Mouse (Mus musculus): ENCODE data around the gene Gal3st2c. TPM values are rescaled to one million over a fixed set of nuclear protein-coding genes. Genes with fewer than 3 reads are reported as not detected.
A peak's percentile ranks its signal among the peaks of the same experiment; 100 is the strongest.

Gal3st2c gene
- polyA plus RNA-seq, 1 experiment from 2014 or later, result not detected

DNA sequence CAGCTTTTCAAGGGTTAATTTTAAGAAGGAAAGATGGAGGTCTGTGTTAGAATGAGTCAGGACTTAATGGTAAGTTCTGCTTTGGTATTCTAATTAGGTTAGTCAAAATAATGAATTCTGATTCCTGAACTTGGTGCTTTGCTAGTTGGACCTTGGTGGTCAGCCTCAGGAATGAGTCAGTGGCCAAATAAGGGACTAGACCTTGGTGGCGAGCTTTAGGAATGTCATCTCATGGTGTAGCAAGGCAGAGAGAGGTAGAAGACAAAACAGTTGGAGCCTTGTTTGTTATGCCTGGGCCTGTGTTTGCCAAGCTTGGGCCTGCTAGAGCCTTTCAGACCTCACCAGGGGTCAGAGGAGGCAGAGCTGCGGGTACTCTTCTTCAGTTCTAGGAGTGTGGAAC, 38.4 kb downstream of the Gal3st2c start:
- no peak overlapping the region for H3K4me2 ChIP-seq (replicated peaks; ENCODE audit: low read depth, low read length)
- 95% methylated on average over 2 of the region's 2 CpGs for WGBS
- no peaks in the 10 kb centered on the region for H3K36me3 ChIP-seq (ENCODE audit: control insufficient read depth, insufficient read depth, low read length)
- no peak overlapping the region for H3K27ac ChIP-seq (ENCODE audit: low read depth, low read length)
- no peak for ATAC-seq (ENCODE audit: low FRiP score)
- no peaks in the 10 kb centered on the region for H3K4me1 ChIP-seq (replicated peaks; ENCODE audit: control insufficient read depth, insufficient read depth, low read length)
- no peak overlapping the region for H3K4me3 ChIP-seq (ENCODE audit: low read depth, low read length)
- H3K27me3 ChIP-seq (ENCODE audit: control insufficient read depth, insufficient read depth, low read length), result no peaks in the 10 kb centered on the region
- no peak for DNase-seq (ENCODE audit: low spot score)
- no peaks in the 10 kb centered on the region for H3K9me3 ChIP-seq (ENCODE audit: control insufficient read depth, low read length)
- H3K9ac ChIP-seq (ENCODE audit: low read depth, low read length), result no peak overlapping the region

DNA sequence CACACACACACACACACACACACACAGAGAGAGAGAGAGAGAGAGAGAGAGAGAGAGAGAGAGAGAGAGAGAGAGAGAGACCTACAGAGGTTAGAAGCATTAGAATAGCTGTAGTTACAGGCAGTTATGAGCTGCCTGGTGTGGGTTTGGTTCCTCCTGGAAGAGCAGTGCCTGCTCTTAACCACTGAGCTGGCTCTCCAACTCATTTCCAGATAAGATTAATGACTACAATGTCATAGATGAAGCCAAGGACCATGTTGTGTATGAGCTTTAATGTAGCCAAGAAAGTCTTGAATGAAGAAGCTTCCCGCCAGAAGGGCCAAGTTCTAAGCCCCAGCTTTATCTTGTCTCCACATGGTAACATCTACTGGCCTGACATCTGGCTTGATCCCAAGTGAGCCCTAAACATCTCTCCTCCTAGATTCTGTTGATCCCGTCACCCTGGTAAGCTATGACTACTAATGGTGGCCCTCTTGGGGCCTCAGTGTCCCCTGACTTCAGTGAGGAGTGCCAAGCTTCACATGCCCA, 42.8 kb downstream of the Gal3st2c start:
- no peaks in the 10 kb centered on the region for H3K9me3 ChIP-seq (ENCODE audit: control insufficient read depth, low read length)
- no peaks in the 10 kb centered on the region for H3K36me3 ChIP-seq (ENCODE audit: control insufficient read depth, insufficient read depth, low read length)
- ATAC-seq (ENCODE audit: low FRiP score) (no peak), DNase-seq (ENCODE audit: low spot score) (no peak)
- no peak overlapping the region for H3K4me2 ChIP-seq (replicated peaks; ENCODE audit: low read depth, low read length)
- H3K27me3 ChIP-seq (ENCODE audit: control insufficient read depth, insufficient read depth, low read length), result no peaks in the 10 kb centered on the region
- H3K9ac ChIP-seq (ENCODE audit: low read depth, low read length), result no peak overlapping the region
- H3K27ac ChIP-seq (ENCODE audit: low read depth, low read length), result no peak overlapping the region
- no peaks in the 10 kb centered on the region for H3K4me1 ChIP-seq (replicated peaks; ENCODE audit: control insufficient read depth, insufficient read depth, low read length)
- 90% methylated on average over 2 of the region's 2 CpGs for WGBS
- no peak overlapping the region for H3K4me3 ChIP-seq (ENCODE audit: low read depth, low read length)

DNA sequence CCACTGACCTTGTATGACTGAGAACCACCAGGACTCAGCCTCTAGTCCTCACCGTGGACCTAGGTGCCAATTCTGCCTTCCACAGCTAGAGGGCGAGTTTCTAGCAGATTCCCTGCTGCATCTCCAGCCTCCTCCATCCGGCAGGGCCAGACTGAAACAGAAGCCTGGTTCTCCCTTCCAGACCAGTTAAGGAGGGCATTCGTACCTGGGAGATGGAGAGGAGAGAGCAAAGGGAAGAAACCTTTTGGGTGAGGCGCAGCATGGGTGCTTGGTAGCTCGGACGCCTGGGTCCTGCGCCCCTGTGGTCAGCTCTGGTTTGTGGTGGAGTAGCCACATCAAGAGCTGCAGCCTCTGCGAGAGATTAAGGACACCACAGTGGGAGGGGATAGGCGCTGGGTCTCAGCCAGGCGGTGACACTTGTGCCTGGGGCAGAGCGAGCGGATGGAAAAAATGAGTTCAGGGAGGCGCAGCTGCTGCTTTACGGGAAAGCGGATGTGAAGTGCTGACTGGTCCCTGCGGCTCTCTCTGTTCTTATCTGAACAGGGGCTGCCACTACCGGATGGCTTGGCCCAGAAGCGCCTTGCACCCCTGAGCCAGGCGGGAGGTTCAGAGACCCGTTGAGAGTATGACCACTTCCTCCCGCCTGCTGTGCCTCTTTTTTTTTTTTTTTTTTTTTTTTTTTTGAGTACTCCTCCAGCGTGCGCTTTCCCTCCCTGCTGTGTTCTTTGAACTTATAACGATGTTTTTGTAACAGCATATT, 44.9 kb downstream of the Gal3st2c start:
- peak; percentile 87 for DNase-seq (ENCODE audit: low spot score)
- Histone ChIP-seq H3K27me3 (ENCODE audit: control insufficient read depth, insufficient read depth, low read length) (no peaks in the 10 kb centered on the region), H3K4me1 (replicated peaks; ENCODE audit: control insufficient read depth, insufficient read depth, low read length) (no peaks in the 10 kb centered on the region), H3K27ac (ENCODE audit: low read depth, low read length) (0 out of 2 replicates have a peak overlapping the region, but pooled peaks have one; percentile 51), H3K4me3 (ENCODE audit: low read depth, low read length) (peak overlapping the region; percentile 34), H3K9me3 (ENCODE audit: control insufficient read depth, low read length) (no peaks in the 10 kb centered on the region), H3K9ac (ENCODE audit: low read depth, low read length) (peak overlapping the region; percentile 66), H3K36me3 (ENCODE audit: control insufficient read depth, insufficient read depth, low read length) (no peaks in the 10 kb centered on the region), H3K4me2 (replicated peaks; ENCODE audit: low read depth, low read length) (peak overlapping the region; percentile 73)
- peak; percentile 95 for ATAC-seq (ENCODE audit: low FRiP score)
- 1% methylated on average over 25 of the region's 25 CpGs for WGBS

DNA sequence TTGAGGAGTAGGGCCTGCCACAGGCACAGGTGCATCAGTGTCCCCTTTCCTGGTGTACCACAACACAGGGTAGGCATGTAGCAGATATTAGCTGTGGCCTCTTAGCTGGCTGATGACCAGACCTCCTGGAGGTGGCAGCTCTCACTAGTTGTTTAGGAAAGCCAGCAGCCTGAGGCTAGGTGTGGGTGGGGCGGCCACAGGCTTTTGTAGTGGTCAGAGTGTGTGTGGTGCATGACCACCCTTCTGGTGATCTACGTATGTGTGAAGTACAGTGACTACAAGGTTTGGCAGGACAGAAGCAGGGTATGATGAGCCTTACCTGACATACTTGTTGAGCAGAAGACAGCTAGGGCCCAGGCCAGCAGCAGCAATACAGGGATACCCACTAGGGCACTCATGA, 50.1 kb downstream of the Gal3st2c start:
- no peak overlapping the region for H3K4me2 ChIP-seq (replicated peaks; ENCODE audit: low read depth, low read length)
- no peaks in the 10 kb centered on the region for H3K27me3 ChIP-seq (ENCODE audit: control insufficient read depth, insufficient read depth, low read length)
- 90% methylated on average over 2 of the region's 2 CpGs for WGBS
- no peak overlapping the region for H3K4me3 ChIP-seq (ENCODE audit: low read depth, low read length)
- no peak for DNase-seq (ENCODE audit: low spot score)
- ATAC-seq (ENCODE audit: low FRiP score), result no peak
- H3K9ac ChIP-seq (ENCODE audit: low read depth, low read length), result no peak overlapping the region
- no peaks in the 10 kb centered on the region for H3K36me3 ChIP-seq (ENCODE audit: control insufficient read depth, insufficient read depth, low read length)
- no peak overlapping the region for H3K27ac ChIP-seq (ENCODE audit: low read depth, low read length)
- no peaks in the 10 kb centered on the region for H3K9me3 ChIP-seq (ENCODE audit: control insufficient read depth, low read length)
- H3K4me1 ChIP-seq (replicated peaks; ENCODE audit: control insufficient read depth, insufficient read depth, low read length), result no peaks in the 10 kb centered on the region

DNA sequence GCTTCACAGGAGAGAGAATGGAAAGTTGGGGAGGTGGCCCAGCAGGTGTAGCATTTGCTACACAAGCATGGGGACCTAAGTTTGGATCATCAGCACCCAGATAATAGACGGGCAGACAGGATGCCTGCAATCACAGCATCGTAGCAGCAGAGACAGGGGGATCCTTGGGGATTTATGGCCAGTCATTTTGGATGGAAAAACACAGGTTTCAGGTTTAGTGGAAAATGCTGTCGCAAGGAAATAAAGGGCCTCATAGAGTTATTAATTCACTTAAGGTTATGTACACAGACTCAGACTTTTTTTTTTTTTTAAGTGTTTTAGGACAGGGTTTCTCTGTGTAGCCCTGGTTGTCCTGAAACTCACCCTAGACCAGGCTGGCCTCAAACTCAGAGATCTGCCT, 55.2 kb downstream of the Gal3st2c start:
- H3K27ac ChIP-seq (ENCODE audit: low read depth, low read length), result no peak overlapping the region
- no peaks in the 10 kb centered on the region for H3K36me3 ChIP-seq (ENCODE audit: control insufficient read depth, insufficient read depth, low read length)
- WGBS, result 86% methylated on average over 3 of the region's 3 CpGs
- H3K27me3 ChIP-seq (ENCODE audit: control insufficient read depth, insufficient read depth, low read length), result no peaks in the 10 kb centered on the region
- DNase-seq (ENCODE audit: low spot score) (no peak), ATAC-seq (ENCODE audit: low FRiP score) (no peak)
- H3K4me2 ChIP-seq (replicated peaks; ENCODE audit: low read depth, low read length), result no peak overlapping the region
- no peak overlapping the region for H3K9ac ChIP-seq (ENCODE audit: low read depth, low read length)
- no peaks in the 10 kb centered on the region for H3K9me3 ChIP-seq (ENCODE audit: control insufficient read depth, low read length)
- no peaks in the 10 kb centered on the region for H3K4me1 ChIP-seq (replicated peaks; ENCODE audit: control insufficient read depth, insufficient read depth, low read length)
- no peak overlapping the region for H3K4me3 ChIP-seq (ENCODE audit: low read depth, low read length)

DNA sequence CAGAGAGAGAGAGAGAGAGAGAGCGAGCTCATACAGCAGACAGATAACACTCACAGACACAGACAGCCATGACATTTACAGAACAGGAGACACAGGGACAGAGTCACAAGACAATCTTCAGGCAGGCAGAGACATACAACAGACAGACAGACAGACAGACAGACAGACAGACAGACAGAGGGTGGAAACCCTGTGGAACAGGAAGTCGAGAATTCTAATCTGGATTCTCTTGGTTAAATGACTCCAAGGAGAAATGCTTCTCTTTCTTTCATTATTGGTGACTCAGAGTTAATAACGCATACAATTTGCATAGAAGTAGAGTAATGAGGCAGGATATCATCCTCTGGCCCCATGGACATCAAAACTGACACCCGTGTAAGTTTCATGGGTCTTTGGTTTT, 56.2 kb downstream of the Gal3st2c start:
- Histone ChIP-seq H3K4me3 (ENCODE audit: low read depth, low read length) (no peak overlapping the region), H3K9me3 (ENCODE audit: control insufficient read depth, low read length) (no peaks in the 10 kb centered on the region), H3K27me3 (ENCODE audit: control insufficient read depth, insufficient read depth, low read length) (no peaks in the 10 kb centered on the region), H3K27ac (ENCODE audit: low read depth, low read length) (no peak overlapping the region), H3K4me2 (replicated peaks; ENCODE audit: low read depth, low read length) (no peak overlapping the region), H3K4me1 (replicated peaks; ENCODE audit: control insufficient read depth, insufficient read depth, low read length) (no peaks in the 10 kb centered on the region), H3K9ac (ENCODE audit: low read depth, low read length) (no peak overlapping the region), H3K36me3 (ENCODE audit: control insufficient read depth, insufficient read depth, low read length) (no peaks in the 10 kb centered on the region)
- DNase-seq (ENCODE audit: low spot score) (no peak), ATAC-seq (ENCODE audit: low FRiP score) (no peak)
- WGBS, result 88% methylated on average over 4 of the region's 4 CpGs

DNA sequence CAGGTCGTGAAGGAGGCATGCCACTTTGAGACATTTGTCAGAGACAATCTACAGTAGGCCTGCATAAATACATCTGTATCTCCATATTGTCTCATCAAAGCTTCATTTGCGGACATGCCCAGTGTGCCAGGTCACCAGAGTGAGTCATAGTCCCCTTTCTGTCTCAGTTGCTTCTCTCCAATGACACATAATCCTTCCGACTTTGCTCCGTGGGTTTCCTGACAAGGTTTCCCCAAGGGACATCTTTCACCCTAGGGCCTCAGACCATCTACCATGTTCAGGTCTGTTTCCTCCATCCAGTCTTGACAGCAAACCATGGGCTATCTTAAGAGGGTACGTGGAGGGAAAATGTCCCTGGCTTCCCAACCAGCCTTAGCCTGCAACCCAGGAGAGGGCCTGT, 60.8 kb downstream of the Gal3st2c start:
- DNase-seq (ENCODE audit: low spot score) (no peak), ATAC-seq (ENCODE audit: low FRiP score) (no peak)
- Histone ChIP-seq H3K27ac (ENCODE audit: low read depth, low read length) (no peak overlapping the region), H3K36me3 (ENCODE audit: control insufficient read depth, insufficient read depth, low read length) (no peaks in the 10 kb centered on the region), H3K4me1 (replicated peaks; ENCODE audit: control insufficient read depth, insufficient read depth, low read length) (no peaks in the 10 kb centered on the region), H3K9ac (ENCODE audit: low read depth, low read length) (no peak overlapping the region), H3K4me3 (ENCODE audit: low read depth, low read length) (no peak overlapping the region), H3K9me3 (ENCODE audit: control insufficient read depth, low read length) (no peaks in the 10 kb centered on the region), H3K27me3 (ENCODE audit: control insufficient read depth, insufficient read depth, low read length) (no peaks in the 10 kb centered on the region), H3K4me2 (replicated peaks; ENCODE audit: low read depth, low read length) (no peak overlapping the region)
- WGBS, result 80% methylated on average over 5 of the region's 5 CpGs

DNA sequence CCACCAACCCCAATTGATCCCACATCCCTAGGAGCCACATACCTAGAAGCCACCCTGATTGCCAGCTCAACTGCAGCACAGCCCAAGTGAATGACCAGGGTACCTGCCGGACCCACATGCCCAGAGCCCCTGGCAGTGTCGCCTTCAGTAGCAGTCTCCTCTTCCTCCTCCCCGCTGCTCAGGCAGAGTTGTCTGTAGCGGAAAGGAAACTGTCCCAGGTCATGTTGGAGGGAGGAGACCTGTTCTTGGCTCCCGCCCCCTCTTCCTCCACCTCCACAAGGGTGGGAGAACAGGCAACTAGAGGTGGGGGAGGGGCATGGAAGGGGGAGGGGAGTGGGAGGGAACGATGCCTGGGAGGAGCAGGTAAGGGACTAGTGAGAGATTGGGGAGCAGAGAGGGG, 62.1 kb downstream of the Gal3st2c start, which contains the start of gene Pdcd1:
Gene Pdcd1 (minus strand): TSS at position 181 of the 400 bp plus-strand sequence.
- WGBS, result 68% methylated on average over 6 of the region's 6 CpGs
- no peak within 1 kb of the TSS for H3K4me3 ChIP-seq (ENCODE audit: low read depth, low read length)
- DNase-seq (ENCODE audit: low spot score), result no peak
- H3K4me1 ChIP-seq (replicated peaks; ENCODE audit: control insufficient read depth, insufficient read depth, low read length), result no peaks in the 10 kb centered on the region
- H3K9me3 ChIP-seq (ENCODE audit: control insufficient read depth, low read length), result no peaks in the 10 kb centered on the region
- H3K27me3 ChIP-seq (ENCODE audit: control insufficient read depth, insufficient read depth, low read length), result no peaks in the 10 kb centered on the region
- ATAC-seq (ENCODE audit: low FRiP score), result no peak
- H3K36me3 ChIP-seq (ENCODE audit: control insufficient read depth, insufficient read depth, low read length), result no peaks in the 10 kb centered on the region
- H3K4me2 ChIP-seq (replicated peaks; ENCODE audit: low read depth, low read length), result no peak within 1 kb of the TSS
- H3K27ac ChIP-seq (ENCODE audit: low read depth, low read length), result no peak within 1 kb of the TSS
- H3K9ac ChIP-seq (ENCODE audit: low read depth, low read length), result no peak within 1 kb of the TSS

Measured in hindbrain, embryonic 11.5 days (tissue).